Mouse (Mus musculus): Measurements from ENCODE around the gene Mael.

The Mael gene

DNA sequence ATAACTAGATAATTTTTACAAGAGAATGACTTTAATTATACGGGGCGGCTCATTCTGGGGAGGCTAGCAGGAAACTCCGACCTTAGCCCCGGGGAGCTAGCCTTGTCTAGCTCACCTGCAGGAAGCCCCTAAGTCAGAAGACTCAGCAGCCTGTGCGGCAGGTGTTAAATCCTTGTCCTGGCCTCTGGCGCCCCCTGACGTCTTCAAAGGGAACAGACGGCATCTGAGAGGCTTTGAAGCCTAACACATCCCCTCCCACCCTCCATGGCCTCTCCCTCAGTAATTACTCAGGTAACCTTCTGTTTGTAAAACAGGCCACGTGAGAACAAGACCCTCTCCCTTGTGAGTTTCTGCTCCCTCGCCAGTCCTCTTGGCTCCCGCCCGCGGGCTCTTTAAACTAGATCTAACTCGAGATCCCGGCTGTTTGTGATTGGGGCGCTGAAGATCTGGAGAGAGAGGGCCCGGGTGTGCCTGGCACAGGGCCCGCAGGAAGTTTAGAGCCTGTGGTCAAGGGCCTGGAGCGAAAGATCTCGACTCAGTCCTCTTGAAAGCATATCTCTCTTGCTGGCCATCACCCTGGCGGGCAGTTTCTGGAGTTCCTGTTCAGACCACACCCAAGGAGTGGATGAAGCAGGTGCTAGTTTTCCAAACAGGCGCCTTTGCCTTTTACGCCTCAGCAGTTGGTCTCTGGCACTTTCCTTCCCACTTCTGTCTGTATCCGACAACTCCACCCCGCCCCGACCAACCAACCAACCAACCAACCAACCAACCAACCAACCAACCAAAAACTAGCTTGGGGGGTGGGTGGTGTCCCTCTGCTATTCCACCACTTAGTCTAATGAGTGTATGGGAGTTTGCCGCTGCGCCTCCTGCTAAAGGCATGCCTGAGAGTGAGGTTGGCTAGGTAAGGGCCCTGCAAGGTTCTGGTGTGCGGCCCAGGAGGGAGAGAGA lies 84.1 kb downstream of the Mael start:
- peak; percentile 80 to 84 for DNase-seq (ENCODE audit: low spot score in 2 of 2)

DNA sequence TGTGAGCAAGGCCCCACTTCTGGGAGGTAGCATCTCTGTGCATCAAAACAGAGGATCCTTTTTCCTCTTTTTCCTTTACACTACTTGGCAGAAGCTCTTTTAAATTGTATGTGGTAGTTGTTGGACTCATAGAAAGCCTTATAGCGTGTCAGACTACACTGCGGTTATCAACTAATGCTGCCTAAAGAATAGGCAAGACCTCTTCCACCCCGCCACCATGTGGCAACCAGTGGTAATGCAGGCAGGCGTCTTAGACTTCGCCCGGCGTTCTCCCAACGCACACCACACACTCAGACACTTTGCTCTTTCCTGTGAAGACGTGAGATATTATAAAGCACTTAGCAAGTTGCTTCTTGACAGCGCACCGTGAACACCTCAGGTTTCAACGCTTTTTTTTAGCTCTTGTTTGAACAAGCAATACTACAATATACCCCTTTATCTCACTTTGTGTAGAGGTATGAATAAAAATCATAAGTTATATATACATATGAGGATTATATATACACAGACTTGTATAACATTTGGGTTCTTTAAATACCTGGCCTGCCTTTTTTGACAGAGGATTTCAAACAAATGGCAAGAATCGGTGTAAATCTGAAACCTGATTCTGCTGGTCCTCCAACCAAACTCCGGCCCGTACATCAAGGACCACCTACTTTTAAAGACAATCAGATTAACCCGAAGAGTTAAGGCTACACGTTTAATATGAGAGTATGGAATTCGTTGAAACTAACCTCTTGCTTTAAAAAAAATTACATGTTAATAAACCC lies 85.0 kb downstream of the Mael start:
- DNase-seq (ENCODE audit: low spot score in 2 of 2): peak; percentile 92 to 97

DNA sequence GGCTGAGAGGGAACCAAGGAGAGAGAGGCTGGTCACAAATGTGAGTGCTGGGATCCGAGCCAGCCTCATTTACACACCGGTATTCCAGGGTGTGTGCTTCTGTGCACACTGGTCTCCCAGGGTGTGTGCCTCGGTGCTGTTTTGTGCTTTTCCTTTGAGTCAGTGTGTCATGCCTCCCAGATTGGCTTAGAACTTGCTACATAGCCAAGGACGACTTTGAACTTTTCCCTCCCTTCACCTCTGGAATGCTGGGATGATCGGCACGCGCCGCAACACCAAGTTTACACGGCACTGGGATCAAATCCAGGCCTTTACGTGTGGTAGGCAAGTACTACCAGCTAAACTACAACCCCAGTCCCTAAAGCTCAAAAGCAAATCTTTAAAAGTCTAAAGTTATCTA lies 86.5 kb downstream of the Mael start:
- no peak for DNase-seq (ENCODE audit: low spot score in 2 of 2)

- peak in 1 of 2 experiments; percentile 24 for DNase-seq (ENCODE audit: low spot score in 2 of 2)
Measured at GRCm38 (mm10) chr1:166151341-166151740, 87.2 kb downstream of the Mael start.
